Mouse (Mus musculus): ENCODE data around the gene Anapc13. TPM values are rescaled to one million over a fixed set of nuclear protein-coding genes. Genes with fewer than 3 reads are reported as not detected.
A peak's percentile ranks its signal among the peaks of the same experiment; 100 is the strongest.

The Anapc13 gene
- 100 to 1,000 TPM; 333 to 359 TPM for total RNA-seq (2021)
- long read RNA-seq, experiment 1, transcript Anapc13-204 (3 exons, 589 nt) = major isoform, 235 of 260 reads
- long read RNA-seq, experiment 1, transcript Anapc13-203 (3 exons, 727 nt) = minor isoform, 7 of 260 reads
- long read RNA-seq, experiment 1, partial matches to known transcripts = 13 of 260 reads
- long read RNA-seq, experiment 1, other reads (novel, unspliced or antisense) = 3 of 260 reads
- long read RNA-seq, experiment 2, transcript Anapc13-204 (3 exons, 589 nt) = major isoform, 128 of 139 reads
- long read RNA-seq, experiment 2, partial matches to known transcripts = 5 of 139 reads
- long read RNA-seq, experiment 2, other reads (novel, unspliced or antisense) = 1 of 139 reads

- DNase-seq = peak; percentile 99
These were observed at the start of gene Anapc13, which contains the start of gene Cep63 for GRCm38 (mm10) chr9:102625983-102626838. Anapc13 (plus strand) TSS chr9:102626296. Cep63 (minus strand) TSS chr9:102626534.

DNA sequence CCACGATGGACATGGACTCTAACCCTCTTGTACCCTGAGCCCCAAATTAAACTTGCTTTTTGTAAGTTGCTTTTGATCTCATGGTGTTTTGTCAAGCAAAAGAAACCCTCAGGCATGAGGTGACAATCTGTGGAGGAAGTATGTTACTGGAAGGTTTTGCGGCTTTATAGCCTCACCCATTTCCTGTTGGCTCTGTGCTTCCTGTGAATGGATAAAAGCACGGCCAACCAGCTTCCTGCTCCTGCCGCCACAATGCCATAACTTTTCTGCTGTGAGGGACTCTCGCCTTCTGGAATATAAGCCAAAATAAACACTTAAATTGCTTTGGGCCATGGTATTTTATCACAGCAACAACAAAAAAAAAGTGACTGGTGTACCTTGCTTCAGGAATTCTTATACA, 48.6 kb upstream of the Anapc13 start:
- peak in 1 of 2 experiments; percentile 4 for DNase-seq

DNA sequence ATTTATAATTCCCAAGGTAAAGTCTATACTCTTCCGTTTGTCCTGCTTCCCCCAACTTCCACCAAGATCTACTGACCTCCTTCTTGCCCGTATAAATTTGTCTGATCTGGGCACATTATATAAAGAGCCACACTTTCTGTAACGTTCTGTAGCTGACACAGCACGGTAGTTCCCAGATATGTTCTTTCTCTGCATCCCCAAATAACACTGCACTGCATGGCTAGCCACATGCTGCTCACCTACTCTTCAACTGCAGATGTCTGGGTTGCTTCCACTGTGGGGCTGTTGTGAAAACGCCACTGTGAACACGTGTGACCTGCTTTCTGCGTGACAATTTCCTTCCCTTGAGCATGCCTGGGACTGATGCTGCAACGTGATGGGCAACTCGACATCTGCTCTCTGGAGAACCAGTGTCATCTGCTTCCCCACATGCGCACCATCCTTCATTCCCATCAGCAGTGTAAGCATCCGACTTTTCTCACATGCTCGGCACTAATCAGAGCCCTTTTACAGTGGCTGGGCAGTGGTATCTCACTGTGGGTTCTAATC, 44.1 kb upstream of the Anapc13 start:
- DNase-seq = no peak

DNA sequence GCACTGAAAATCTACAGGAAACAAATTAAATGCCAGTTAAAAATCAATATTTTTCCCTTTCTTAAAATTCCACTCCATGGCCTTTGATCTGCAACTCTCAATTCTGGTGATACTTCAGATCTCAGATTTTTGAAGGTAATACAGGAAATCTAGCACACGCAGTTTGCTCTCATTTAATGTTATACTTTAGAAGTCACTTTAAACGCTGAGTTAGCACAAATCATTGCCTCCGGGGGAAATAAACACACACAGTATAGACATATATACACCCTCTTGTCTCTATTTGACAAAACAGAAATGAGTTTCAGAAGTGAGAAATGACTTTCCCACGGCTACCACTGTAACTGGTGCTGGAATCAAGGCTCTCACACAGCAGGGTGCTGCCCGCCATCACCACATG, 38.7 kb upstream of the Anapc13 start:
- no peak for DNase-seq

- DNase-seq = no peak
These were observed 31.3 kb upstream of the Anapc13 start for GRCm38 (mm10) chr9:102594667-102595393.

DNA sequence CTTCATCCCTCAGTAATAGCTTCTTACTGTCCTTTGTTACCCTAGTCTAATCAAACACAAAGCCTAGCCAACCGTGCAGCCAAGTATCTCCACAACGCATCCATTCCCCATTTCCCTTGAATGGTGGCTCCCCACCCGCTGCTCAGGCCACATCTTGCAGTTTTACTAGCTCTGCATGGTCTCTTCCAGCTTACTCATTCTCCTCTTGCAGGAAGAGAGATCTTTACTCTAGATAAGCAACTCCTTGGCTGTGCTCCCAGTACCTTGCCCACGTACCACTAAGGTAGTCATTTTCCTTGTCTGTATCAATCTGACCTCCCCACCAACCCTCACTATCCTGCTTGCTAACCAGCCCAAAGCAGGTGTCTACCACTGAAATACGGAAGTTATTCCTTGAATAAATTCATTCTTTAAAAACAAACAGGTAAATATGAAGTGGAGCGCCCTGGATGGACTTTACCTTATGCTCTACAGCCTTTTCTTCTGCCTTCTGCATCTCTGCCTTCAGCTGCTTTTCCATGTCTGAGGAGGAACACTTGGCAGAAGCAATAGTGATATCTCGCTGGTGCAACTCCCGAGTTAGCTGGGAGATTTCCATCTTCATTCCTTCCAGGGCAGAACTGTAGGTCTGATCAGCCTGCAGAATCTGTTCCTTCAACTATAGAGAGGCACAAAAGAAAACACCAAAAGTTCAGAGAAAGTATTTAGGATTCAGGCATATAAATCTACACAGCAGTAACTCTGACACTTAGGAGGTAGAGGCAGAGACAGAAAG, 30.2 kb upstream of the Anapc13 start:
- DNase-seq = no peak

DNA sequence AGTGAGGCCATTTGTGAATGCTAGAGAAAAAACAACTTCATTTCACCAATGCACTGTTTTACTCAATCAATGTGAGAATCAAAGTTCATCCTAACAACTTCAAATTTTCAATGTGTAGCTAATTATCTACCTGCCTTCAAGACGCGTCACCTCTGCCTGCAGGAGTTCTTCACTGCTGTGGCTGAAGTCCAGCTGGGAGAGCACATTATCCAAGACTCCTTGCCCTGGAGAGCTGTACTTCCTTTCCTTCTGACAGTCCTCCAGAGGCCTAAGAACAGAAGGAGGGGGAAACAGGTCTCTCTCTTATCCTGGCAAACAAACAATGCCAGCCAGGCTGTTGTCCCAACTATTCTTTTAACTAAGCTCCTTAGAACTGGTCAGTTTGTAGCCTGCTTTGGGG, 24.9 kb upstream of the Anapc13 start:
- no peak for DNase-seq

DNA sequence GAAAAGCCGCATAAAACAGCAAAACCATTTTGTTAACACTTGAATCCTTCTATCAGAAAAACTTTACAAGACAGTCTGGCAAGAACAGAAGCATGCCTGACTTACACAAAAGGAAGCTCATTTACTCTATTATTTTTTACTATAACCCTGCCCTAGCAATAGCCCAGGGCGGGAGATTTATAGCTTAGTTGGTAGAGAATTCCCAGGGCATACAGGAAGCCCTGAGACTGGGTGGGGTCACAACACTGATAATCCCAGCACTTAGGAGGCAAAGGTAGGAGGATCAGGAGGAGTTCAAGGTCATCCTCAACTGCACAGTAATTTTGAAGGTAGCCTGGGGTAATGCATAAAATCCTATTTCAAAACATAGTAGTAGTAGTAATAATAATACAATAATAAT, 24.4 kb upstream of the Anapc13 start:
- no peak for DNase-seq

DNA sequence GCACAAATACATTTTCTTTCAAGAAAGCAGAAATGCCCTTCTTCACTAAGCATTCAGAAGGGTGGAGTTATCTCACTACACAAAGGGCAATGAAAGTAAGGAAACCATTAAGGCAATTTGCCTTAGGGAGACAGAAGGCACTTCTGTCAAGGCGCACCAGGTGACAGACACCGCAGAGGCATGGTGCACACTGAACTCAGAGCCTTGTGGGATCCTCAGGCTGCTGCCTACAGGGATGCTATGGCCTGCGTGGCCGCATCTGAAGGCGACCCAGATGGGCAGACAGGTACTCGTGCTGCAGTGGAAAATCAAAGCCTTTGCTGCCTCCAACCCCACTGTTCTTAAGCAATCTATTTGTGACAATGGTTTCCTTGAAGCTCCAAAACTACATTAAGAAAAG, 20.9 kb upstream of the Anapc13 start:
- DNase-seq = no peak

- no peak for DNase-seq
These were observed 18.6 kb upstream of the Anapc13 start for GRCm38 (mm10) chr9:102607471-102607870.

DNA sequence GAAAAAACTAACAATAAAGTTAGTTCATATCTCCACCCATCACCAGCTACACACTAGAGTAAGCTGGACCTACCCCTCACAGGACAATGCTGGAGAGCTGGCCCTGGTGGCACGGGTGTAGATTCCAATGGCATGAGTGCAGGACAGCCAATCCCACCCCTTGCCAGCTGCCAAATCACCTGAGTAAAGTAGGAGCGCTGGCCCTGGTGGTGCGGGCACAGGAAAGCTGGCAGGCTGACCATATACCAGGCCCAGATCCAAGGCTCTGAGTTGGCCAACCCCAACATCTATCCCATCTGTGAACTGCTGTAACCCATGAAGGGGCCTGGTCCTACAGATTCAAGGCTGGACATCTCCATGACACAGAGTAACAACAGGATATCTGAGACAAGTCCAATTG, 16.9 kb upstream of the Anapc13 start:
- no peak for DNase-seq

DNA sequence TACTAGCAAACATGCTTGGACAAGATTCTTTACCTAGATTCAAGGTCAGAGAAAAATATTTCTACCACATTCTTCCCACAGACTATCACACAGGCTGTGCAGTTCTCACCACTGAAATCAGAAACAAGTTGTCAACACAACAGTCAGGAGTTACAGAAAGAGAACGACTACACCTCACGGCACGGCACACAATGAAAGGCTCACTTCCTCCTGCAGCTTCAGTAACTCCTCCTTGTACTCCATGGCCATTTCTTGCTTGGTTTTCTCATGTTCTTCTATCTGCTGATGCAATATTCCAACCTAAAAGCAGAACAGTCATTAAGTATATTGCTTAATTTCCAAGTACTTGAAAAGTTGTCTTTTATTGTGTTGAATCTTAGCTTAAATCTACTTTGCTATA, 11.0 kb upstream of the Anapc13 start:
- DNase-seq = no peak

DNA sequence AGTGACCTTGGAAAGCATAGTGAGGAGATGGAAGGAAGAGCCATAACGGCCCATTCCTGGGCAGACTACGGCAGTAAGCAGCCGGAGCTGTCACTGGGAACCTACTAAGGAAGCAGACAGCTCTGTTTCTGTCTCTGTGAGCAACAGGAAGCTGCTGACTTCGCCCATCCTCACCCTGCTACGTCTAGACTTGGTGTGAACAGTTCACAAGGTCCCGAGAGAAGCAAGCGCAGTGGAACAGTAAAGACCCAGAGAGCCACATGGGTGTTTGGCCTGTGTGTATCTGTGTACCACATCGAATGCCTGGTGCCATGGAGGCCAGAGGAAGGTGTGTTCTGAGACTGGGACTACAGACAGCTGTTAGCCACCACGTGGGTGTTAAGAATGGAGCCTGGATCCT, 9.8 kb upstream of the Anapc13 start:
- DNase-seq = no peak

DNA sequence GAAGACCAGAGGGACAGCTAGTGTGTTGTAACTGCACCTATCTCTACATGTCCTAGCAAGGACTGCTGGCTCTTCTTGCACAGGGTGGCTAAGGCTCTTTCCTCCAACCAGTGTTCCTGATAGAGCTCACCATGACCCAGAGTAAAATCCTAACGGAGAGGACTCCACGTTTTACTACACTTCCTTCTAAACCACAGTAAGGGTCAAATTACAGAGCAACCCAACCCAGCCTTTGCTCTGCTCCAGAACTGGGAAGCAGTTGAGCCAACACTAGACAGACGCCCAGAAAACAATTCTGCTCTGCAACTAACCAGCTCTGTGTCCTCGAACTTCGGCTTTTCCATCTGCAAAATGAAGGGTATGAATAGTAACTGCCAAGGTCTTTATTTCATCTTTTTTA, 4.7 kb upstream of the Anapc13 start:
- DNase-seq = no peak

GRCm38 (mm10) chr9:102622192-102622857, 3.8 kb upstream of the Anapc13 start:
- DNase-seq = peak in 1 of 2 experiments; percentile 63

GRCm38 (mm10) chr9:102622876-102623275, 3.2 kb upstream of the Anapc13 start:
- DNase-seq = no peak

DNA sequence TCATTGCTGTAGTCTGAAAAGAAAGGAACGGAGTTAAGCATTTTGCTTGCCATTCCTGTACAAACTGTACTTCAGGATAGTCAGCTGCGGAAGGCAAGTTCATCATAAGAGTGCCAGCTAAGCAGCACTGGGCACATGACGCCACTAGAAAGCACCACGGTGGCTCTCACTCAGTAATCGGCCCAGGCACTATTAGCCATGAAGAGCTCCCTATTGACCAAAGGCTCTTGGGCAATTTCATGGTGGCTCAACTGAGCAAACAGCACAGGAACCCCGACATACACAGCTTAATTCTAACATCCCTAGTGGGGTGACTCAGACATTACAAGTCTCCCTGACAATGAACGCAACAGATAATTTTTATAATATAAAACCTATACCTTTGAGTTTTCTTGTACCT, 2.5 kb upstream of the Anapc13 start:
- no peak for DNase-seq

DNA sequence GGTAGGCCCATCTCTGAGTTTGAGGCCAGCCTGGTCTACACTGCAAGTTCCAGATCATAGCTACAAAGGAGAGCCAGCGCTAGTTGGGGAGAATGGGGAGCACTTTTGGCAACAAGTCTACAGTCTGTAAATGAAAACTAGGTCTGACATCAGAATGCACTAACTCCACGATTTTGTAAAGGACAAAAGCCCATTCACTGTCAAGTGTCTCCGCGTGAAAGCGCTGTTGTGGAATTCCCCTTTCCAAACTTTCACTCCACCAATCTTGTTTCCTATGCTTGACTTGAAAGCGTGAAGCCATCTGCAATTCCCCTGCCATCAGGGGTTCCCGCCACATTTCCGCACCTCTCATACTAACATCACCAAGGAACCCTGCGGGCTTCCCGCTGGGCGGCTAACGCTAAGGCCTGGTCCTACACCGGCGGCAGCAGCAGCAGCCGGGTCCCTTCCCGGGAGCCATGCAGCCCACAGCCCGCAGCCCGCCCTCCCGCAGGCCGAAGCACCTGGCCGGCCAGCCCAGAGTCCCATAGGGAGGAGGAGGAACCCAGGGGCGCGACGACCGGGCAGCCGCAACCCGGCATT, 604 bp upstream of the Anapc13 start:
- no peak for DNase-seq

- DNase-seq = no peak
These were observed 736 bp downstream of the Anapc13 start for GRCm38 (mm10) chr9:102626839-102627225.

DNA sequence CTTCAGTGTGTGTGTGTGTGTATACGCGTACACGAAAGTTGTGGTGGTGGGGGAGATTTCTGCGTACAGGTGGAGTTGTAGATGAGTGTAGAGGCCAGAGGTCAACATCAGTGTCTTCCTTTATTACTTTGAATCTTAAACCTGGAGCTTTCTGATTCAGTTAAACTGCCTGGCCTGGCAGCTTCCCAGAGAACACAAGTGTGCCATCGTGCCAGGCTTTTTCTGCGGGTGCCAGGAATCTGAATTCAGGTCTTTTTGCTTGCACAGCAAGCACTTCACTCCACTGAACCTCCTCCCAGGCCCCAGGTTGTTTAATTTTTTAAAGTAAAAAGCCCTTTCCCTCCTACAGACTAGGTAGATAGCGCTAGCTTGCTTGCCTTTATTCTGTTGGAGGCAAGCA, 1.3 kb downstream of the Anapc13 start:
- DNase-seq = no peak

DNA sequence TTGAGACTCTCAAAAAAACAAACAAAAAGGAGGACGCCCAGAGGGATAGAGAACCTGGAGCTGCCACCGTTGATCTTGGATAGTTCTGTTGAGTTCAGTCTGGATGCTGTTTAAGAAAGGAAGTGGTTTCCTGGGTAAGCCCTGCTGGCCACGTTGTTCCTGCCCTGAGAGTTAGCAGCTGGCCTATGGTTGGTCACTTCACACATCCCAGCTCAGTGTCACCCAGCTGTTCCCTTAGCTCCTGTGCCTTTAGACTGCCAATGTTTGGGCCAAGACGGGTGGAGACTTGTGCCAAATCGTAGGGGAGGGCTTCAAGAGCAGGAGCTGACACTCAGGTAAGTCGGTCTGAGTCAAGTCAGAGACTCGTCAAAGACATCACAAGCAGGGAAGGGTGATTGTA, 3.0 kb downstream of the Anapc13 start:
- DNase-seq = no peak

All from adrenal gland, postnatal 36 days (tissue).